Comparison of ENCODE assay signal across 9 mouse cellular contexts in genomic region chr10:121625006-121625405, GRCm38 (mm10). TPM values are rescaled to one million over a fixed set of nuclear protein-coding genes. Genes with fewer than 3 reads are reported as not detected.
DNase-seq lines count a peak whose midpoint lies in the region; ATAC-seq and TF ChIP-seq lines count a peak whose summit lies in the region.
"Had no signal": no experiment of that assay in that cellular context is flagged by ENCODE, and none has a peak within 500 bp of the region (broad histone marks: within the 10 kb centered on the region; RNA-seq: fewer than 3 reads in every experiment).

No protein-coding gene starts in this region.

- H3K9me3 ChIP-seq in heart, embryonic 14.5 days (ENCODE audit: control insufficient read depth, low read length): no peaks in the 10 kb centered on the region
- H3K9me3 ChIP-seq in ES-E14 (ENCODE audit: control insufficient read depth, insufficient read depth, low read depth, low read length): no peaks in the 10 kb centered on the region
- no peaks in the 10 kb centered on the region for H3K9me3 ChIP-seq in hindbrain, embryonic 11.5 days (ENCODE audit: control insufficient read depth, low read length)

- peak overlapping the region; percentile 90 for H3K9ac ChIP-seq in heart, embryonic 14.5 days (ENCODE audit: low read length)
- H3K9ac ChIP-seq in ES-E14 (ENCODE audit: insufficient read depth, low read depth, low read length, poor library complexity, severe bottlenecking): peak overlapping the region; percentile 93; the same call in 1 of the 2 replicates
- H3K9ac ChIP-seq in hindbrain, embryonic 11.5 days (ENCODE audit: low read depth, low read length): peak overlapping the region; percentile 72

- DNase-seq in heart, adult 8-10 months (ENCODE audit: low spot score): no peak
- no peak for DNase-seq in ES-E14 (ENCODE audit: low read depth, low spot score)
- DNase-seq in hindbrain, embryonic 11.5 days (ENCODE audit: low spot score): peak; percentile 8
- DNase-seq in cerebellum, postnatal 4 days (ENCODE audit: low spot score in 2 of 2): no peak
- DNase-seq in adrenal gland, adult 2 months: no peak
- DNase-seq in right cerebral cortex, postnatal 36 days (ENCODE audit: low spot score in 2 of 2): no peak

- peak overlapping the region in 1 of 2 experiments; percentile 95; a peak in 2 of 4 replicates for H3K27ac ChIP-seq in heart, embryonic 14.5 days (replicated peaks in 1 of 2; ENCODE audit: control insufficient read depth in 1 of 2, insufficient read depth in 1 of 2, low read depth in 2 of 2, low read length in 2 of 2)
- H3K27ac ChIP-seq in ES-E14 (ENCODE audit: insufficient read depth, low read depth, low read length, poor library complexity, severe bottlenecking): no peak overlapping the region
- no peak overlapping the region for H3K27ac ChIP-seq in hindbrain, embryonic 11.5 days (ENCODE audit: low read depth, low read length)
- peak overlapping the region; percentile 81 for H3K27ac ChIP-seq in macrophage

- peaks cover 56% of the 10 kb centered on the region for H3K79me2 ChIP-seq in macrophage (ENCODE audit: inconsistent target)

- no peaks in the 10 kb centered on the region for H3K27me3 ChIP-seq in heart, embryonic 14.5 days (ENCODE audit: control insufficient read depth, insufficient read depth, low read length)
- no peaks in the 10 kb centered on the region for H3K27me3 ChIP-seq in hindbrain, embryonic 11.5 days (ENCODE audit: control insufficient read depth, insufficient read depth, low read length)
- H3K27me3 ChIP-seq: Patski had no signal

- peaks cover 6 to 11% of the 10 kb centered on the region in 2 experiments for H3K4me1 ChIP-seq in heart, embryonic 14.5 days (ENCODE audit: control insufficient read depth in 2 of 2, insufficient read depth in 2 of 2, low read length in 2 of 2)
- H3K4me1 ChIP-seq in ES-E14 (ENCODE audit: control insufficient read depth in 2 of 2, insufficient read depth in 2 of 2, low read length in 2 of 2, poor library complexity in 1 of 2): peaks cover 0 to 8% of the 10 kb centered on the region in 2 experiments; a peak in 1 of 4 replicates
- H3K4me1 ChIP-seq in hindbrain, embryonic 11.5 days (replicated peaks; ENCODE audit: control insufficient read depth, insufficient read depth, low read length): 0 out of 2 replicates have a peak, but pooled peaks cover 2% of the 10 kb centered on the region

- H3K36me3 ChIP-seq in heart, embryonic 14.5 days (ENCODE audit: control insufficient read depth, insufficient read depth, low read length): peaks cover 28% of the 10 kb centered on the region
- H3K36me3 ChIP-seq in ES-E14 (ENCODE audit: control insufficient read depth, insufficient read depth, low read length, poor library complexity, severe bottlenecking) (peaks cover 11% of the 10 kb centered on the region), macrophage (ENCODE audit: inconsistent target) (peaks cover 19% of the 10 kb centered on the region)
- 0 out of 2 replicates have a peak, but pooled peaks cover 2% of the 10 kb centered on the region for H3K36me3 ChIP-seq in hindbrain, embryonic 11.5 days (ENCODE audit: control insufficient read depth, insufficient read depth, low read length)

- H3K4me2 ChIP-seq in heart, embryonic 14.5 days (ENCODE audit: low read length): peak overlapping the region; percentile 90
- H3K4me2 ChIP-seq in hindbrain, embryonic 11.5 days (replicated peaks; ENCODE audit: low read depth, low read length): peak overlapping the region; percentile 67

- 12% methylated on average over 9 of the region's 9 CpGs for WGBS in heart, embryonic 14.5 days
- WGBS in hindbrain, embryonic 11.5 days: 32% methylated on average over 9 of the region's 9 CpGs
- WGBS in macrophage (ENCODE audit: missing documents): 9% methylated on average over 9 of the region's 9 CpGs

- in situ Hi-C loops in ES-E14 (cut with MboI; ENCODE audit: low sequenced_read_pairs in 2 of 2, unreplicated experiment in 2 of 2): no loop called here

- no peak for ATAC-seq in heart, embryonic 14.5 days (ENCODE audit: insufficient number of reproducible peaks, insufficient read depth, low FRiP score, low read depth)
- no peak for ATAC-seq in hindbrain, embryonic 11.5 days (ENCODE audit: low FRiP score)

- peak overlapping the region; percentile 71 to 96; a peak in 3 of 4 replicates for H3K4me3 ChIP-seq in heart, embryonic 14.5 days (ENCODE audit: control insufficient read depth in 1 of 2, insufficient read depth in 1 of 2, low read depth in 1 of 2, low read length in 2 of 2)
- H3K4me3 ChIP-seq in ES-E14 (ENCODE audit: insufficient read depth in 1 of 2, low read depth in 1 of 2, low read length in 2 of 2, poor library complexity in 1 of 2, severe bottlenecking in 1 of 2) (peak overlapping the region; percentile 64 to 90), macrophage (ENCODE audit: inconsistent target) (peak overlapping the region; percentile 73)
- H3K4me3 ChIP-seq in hindbrain, embryonic 11.5 days (ENCODE audit: low read depth, low read length): peak overlapping the region; percentile 55

TF ChIP-seq in ES-E14, 5 proteins besides CTCF, POLR2A, EP300 and RAD21:
- TF ChIP-seq ZNF384 (IDR thresholded peaks at IDR 0.05; ENCODE audit: low read depth, low read length) (no peak), HCFC1 (IDR thresholded peaks at IDR 0.05; ENCODE audit: borderline replicate concordance, insufficient read depth, low read length) (no peak), MAFK (IDR thresholded peaks at IDR 0.05; ENCODE audit: insufficient read depth, low read depth, low read length) (no peak), CHD2 (IDR thresholded peaks at IDR 0.05; ENCODE audit: low read depth, low read length) (no peak), ZC3H11A (IDR thresholded peaks at IDR 0.05; ENCODE audit: borderline replicate concordance, low read depth, low read length) (no peak)

RNA-seq across cellular contexts. Expression of gene Xpot, which starts 1.1 kb away (rescaled TPM):
- polyA plus RNA-seq in heart, embryonic 14.5 days (2014; fragmentation: Nextera tagmentation; extraction: Ambion mirVana): 28.7 and 38.4 TPM in 2 replicates
- 10 to 100 TPM; 29.2 to 31.6 (median 31.1) TPM for total RNA-seq in heart, adult 8-10 months (2022)
- total RNA-seq in ES-E14 (2012; rRNA removed): 128 and 129 TPM in 2 replicates
- polyA plus RNA-seq in hindbrain, embryonic 11.5 days (2014; fragmentation: Nextera tagmentation; extraction: Ambion mirVana): 49.5 and 51.5 TPM in 2 replicates
- total RNA-seq in macrophage (2018; cell fraction: chromatin; rRNA removed): 10 to 100 TPM; 12.6 to 84.7 (median 55.2) TPM
- total RNA-seq in macrophage (2018; cell fraction: cytosol; rRNA removed): 10 to 100 TPM; 19.9 to 35.8 (median 27.7) TPM
- 10 to 100 TPM; 18.0 to 55.3 (median 38.0) TPM for total RNA-seq in macrophage (2018; cell fraction: nucleus; rRNA removed)
- 18.3 to 41.6 TPM (median 29.1 TPM) in 3 replicates for polyA plus RNA-seq in macrophage (2018)
- total RNA-seq in adrenal gland, adult 2 months (2021): 10 to 100 TPM; 62.1 to 72.7 TPM
- 70.2 and 92.4 TPM in 2 replicates for polyA plus RNA-seq in adrenal gland, adult 2 months (2012; rRNA removed)

RNA-seq across cellular contexts. Expression of gene D930020B18Rik, which starts 16.4 kb away (rescaled TPM):
- polyA plus RNA-seq in heart, embryonic 14.5 days (2014; fragmentation: Nextera tagmentation; extraction: Ambion mirVana): not detected in 2 replicates
- total RNA-seq in heart, adult 8-10 months (2022): not detected
- 0.13 and 0.21 TPM in 2 replicates for total RNA-seq in ES-E14 (2012; rRNA removed)
- polyA plus RNA-seq in hindbrain, embryonic 11.5 days (2014; fragmentation: Nextera tagmentation; extraction: Ambion mirVana): 0.22 and 0.31 TPM in 2 replicates
- total RNA-seq in macrophage (2018; cell fraction: chromatin; rRNA removed): not detected
- not detected for total RNA-seq in macrophage (2018; cell fraction: cytosol; rRNA removed)
- total RNA-seq in macrophage (2018; cell fraction: nucleus; rRNA removed): not detected
- polyA plus RNA-seq in macrophage (2018): not detected in 3 replicates
- total RNA-seq in adrenal gland, adult 2 months (2021): not detected
- not detected in 2 replicates for polyA plus RNA-seq in adrenal gland, adult 2 months (2012; rRNA removed)
- polyA plus RNA-seq: Patski had no signal

RNA-seq across cellular contexts. Expression of gene Tbk1, which starts 38.4 kb away (rescaled TPM):
- 24.7 and 26.4 TPM in 2 replicates for polyA plus RNA-seq in heart, embryonic 14.5 days (2014; fragmentation: Nextera tagmentation; extraction: Ambion mirVana)
- total RNA-seq in heart, adult 8-10 months (2022): 10 to 100 TPM; 12.0 to 17.2 (median 16.2) TPM
- total RNA-seq in ES-E14 (2012; rRNA removed): 19.7 and 25.7 TPM in 2 replicates
- polyA plus RNA-seq in hindbrain, embryonic 11.5 days (2014; fragmentation: Nextera tagmentation; extraction: Ambion mirVana): 36.4 and 38.3 TPM in 2 replicates
- 100 to 1,000 TPM; 373 to 867 (median 553) TPM for total RNA-seq in macrophage (2018; cell fraction: chromatin; rRNA removed)
- 100 to 1,000 TPM in 3 of 26 experiments, 10 to 100 TPM in 23; 63.2 to 111 (median 83.5) TPM for total RNA-seq in macrophage (2018; cell fraction: cytosol; rRNA removed)
- total RNA-seq in macrophage (2018; cell fraction: nucleus; rRNA removed): 100 to 1,000 TPM; 205 to 418 (median 286) TPM
- 65.6 to 104 TPM (median 86.6 TPM) in 3 replicates for polyA plus RNA-seq in macrophage (2018)
- 10 to 100 TPM; 37.8 to 45.9 TPM for total RNA-seq in adrenal gland, adult 2 months (2021)
- polyA plus RNA-seq in adrenal gland, adult 2 months (2012; rRNA removed): 3.5 and 3.7 TPM in 2 replicates
